Mouse (Mus musculus) liver, adult 2 months (tissue): ENCODE measurements around the gene Ahdc1.

Source experiments
- CTCF ChIP-seq: fragments of 200-500 bp; IDR thresholded peaks from 2 replicates; pipeline ENCODE4 v1.5.1; 2011; ENCODE audit warnings: low read depth, low read length, control low read depth
- POLR2A ChIP-seq: fragments of 200-500 bp; IDR thresholded peaks from 2 replicates; pipeline ENCODE4 v1.6.1; 2011; ENCODE audit warnings: low read length, control low read depth; ENCODE audit not compliant: insufficient read depth; ENCODE audit errors: extremely low read depth

- no peak for TF ChIP-seq CTCF
- TF ChIP-seq POLR2A, result no peak
Observed at GRCm38 (mm10) chr4:133024404-133024803, 13.3 kb downstream of the Ahdc1 start.
